Mouse (Mus musculus) forelimb bud, embryonic 11.5 days (tissue): ENCODE results near the gene Olfr1116.
"Not testable (repeated sequence)": the region's sequence is repeated elsewhere in the genome, so short reads cannot be mapped to it uniquely, and the experiment has no call there.

Experiments
- DNase-seq: peaks from one replicate; pipeline ENCODE4 v3.0.0-alpha.2; 2012; ENCODE audit warnings: low read depth, low spot score

Olfr1116 gene

GRCm38 (mm10) chr2:87267234-87267633, at the start of gene Olfr1116:
Olfr1116 (plus strand) TSS chr2:87267534.
- no peak for DNase-seq

DNA sequence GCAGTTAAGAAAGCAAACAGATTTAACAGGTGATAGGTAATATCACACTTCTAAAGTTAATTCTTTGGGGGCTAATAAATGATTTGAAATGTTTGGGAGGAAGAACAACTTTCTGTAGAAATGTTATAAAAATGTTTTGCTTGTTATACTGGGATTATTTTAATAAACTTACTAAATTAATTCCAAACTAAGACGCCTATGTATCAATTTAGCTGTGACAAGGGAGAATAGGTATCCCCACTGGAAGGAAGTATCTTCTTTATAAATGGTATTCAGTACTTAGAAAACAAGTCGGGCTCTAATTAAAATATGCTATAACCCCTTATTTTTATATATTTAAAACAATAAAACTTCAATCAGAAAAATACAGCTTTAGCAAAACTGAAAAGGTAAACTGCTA, 19.6 kb upstream of the Olfr1116 start, which contains the start of gene Olfr1115:
Gene Olfr1115, plus strand, starts transcription at position 301 of the 400 bp plus-strand sequence.
- DNase-seq = no peak

- DNase-seq = not testable (repeated sequence)
Observed at GRCm38 (mm10) chr2:87293977-87294376, 26.6 kb downstream of the Olfr1116 start.

DNA sequence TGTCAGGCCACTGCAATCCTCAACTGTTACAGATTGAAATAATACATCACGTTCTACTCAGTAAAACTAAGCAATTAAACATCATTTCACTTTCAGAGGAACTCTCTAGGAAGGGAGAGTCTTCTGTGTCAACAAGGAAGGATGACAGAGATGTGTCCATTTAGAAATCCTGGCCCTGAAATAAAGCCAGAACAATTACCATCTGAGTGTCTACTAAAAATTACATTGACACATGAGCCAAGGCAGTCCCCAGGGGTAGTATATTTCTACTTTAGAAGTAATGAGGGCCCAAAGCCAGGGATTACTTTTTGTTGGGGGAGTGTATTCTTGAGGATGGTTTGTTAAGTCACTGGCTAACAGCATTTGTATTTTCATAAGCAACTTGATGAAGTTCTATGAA, 39.9 kb downstream of the Olfr1116 start, which contains the start of gene Olfr1118:
Gene Olfr1118, plus strand, starts transcription at position 301 of the 400 bp plus-strand sequence.
- no peak for DNase-seq
